Mouse (Mus musculus) MEL (cell line): ENCODE results near the gene Calm5. TPM values are rescaled to one million over a fixed set of nuclear protein-coding genes. Genes with fewer than 3 reads are reported as not detected.

Source experiments
- DNase-seq: peaks from one replicate; pipeline ENCODE4 v3.0.0; 2011; ENCODE audit warnings: low read depth, low spot score
- H3K27ac ChIP-seq: 2 replicates; pipeline ENCODE4 v1.5.1; 2012; ENCODE audit warnings: low read depth, mild to moderate bottlenecking, control low read depth, low read length, moderate library complexity; ENCODE audit not compliant: control insufficient read depth
- H3K27me3 ChIP-seq, 2 experiments: fragments of 150-350 bp in 1 of 2; sonication (generic) in 1 of 2; 2 replicates each; pipeline ENCODE4 v1.6.1; 2012; ENCODE audit warnings: low read length in 2 of 2, mild to moderate bottlenecking in 2 of 2, improper control_type of control experiment in 1 of 2, moderate library complexity in 1 of 2; ENCODE audit not compliant: insufficient read depth in 2 of 2, control insufficient read depth in 1 of 2
- H3K36me3 ChIP-seq, 2 experiments: 2 replicates each; pipeline ENCODE4 v1.6.1; 2012 to 2014; ENCODE audit warnings: low read length in 2 of 2, improper control_type of control experiment in 1 of 2, inconsistent platforms in 1 of 2, mild to moderate bottlenecking in 1 of 2; ENCODE audit not compliant: insufficient read depth in 2 of 2, control insufficient read depth in 1 of 2
- H3K4me1 ChIP-seq, 2 experiments: fragments of 150-350 bp in 1 of 2; sonication (generic) in 1 of 2; 2 replicates each; pipeline ENCODE4 v1.6.1; 2012; ENCODE audit warnings: low read length in 2 of 2, improper control_type of control experiment in 1 of 2, mild to moderate bottlenecking in 1 of 2; ENCODE audit not compliant: insufficient read depth in 2 of 2, control insufficient read depth in 1 of 2
- H3K4me3 ChIP-seq, 2 experiments: fragments of 150-350 bp in 1 of 2; sonication (generic) in 1 of 2; 2 replicates each; pipeline ENCODE4 v1.5.1; 2012; ENCODE audit warnings: low read depth in 2 of 2, low read length in 2 of 2, mild to moderate bottlenecking in 2 of 2, moderate library complexity in 2 of 2, control low read depth in 1 of 2, improper control_type of control experiment in 1 of 2; ENCODE audit not compliant: control insufficient read depth in 1 of 2, insufficient read depth in 1 of 2
- H3K79me2 ChIP-seq: 2 replicates; pipeline ENCODE4 v1.6.1; 2012; ENCODE audit warnings: mild to moderate bottlenecking, low read length, moderate library complexity; ENCODE audit not compliant: control insufficient read depth, poor library complexity, insufficient read depth
- H3K9ac ChIP-seq: 2 replicates; pipeline ENCODE4 v1.6.1; 2012; ENCODE audit warnings: low read depth, mild to moderate bottlenecking, control low read depth, low read length, moderate library complexity; ENCODE audit not compliant: control insufficient read depth, poor library complexity, severe bottlenecking
- H3K9me3 ChIP-seq: fragments of 150-350 bp; sonication (generic); replicated peaks from 2 replicates; pipeline ENCODE4 v1.6.1; 2012; ENCODE audit warnings: mild to moderate bottlenecking, low read length, improper control_type of control experiment, moderate library complexity; ENCODE audit not compliant: insufficient read depth
- BHLHE40 ChIP-seq: IDR thresholded peaks from 2 replicates; pipeline ENCODE4 v1.6.1; 2012; ENCODE audit warnings: low read depth, mild to moderate bottlenecking, inconsistent platforms, low read length, improper control_type of control experiment, borderline replicate concordance
- CHD1 ChIP-seq: IDR thresholded peaks from 2 replicates; pipeline ENCODE4 v1.6.1; 2012; ENCODE audit warnings: low read depth, mild to moderate bottlenecking, inconsistent platforms, low read length, improper control_type of control experiment
- CTCF ChIP-seq, 3 experiments: IDR thresholded peaks in 2 of 3; conservative IDR thresholded peaks in 1 of 3; 2 replicates each; pipeline ENCODE4 v1.5.1; 2011 to 2012; ENCODE audit warnings: low read length in 3 of 3, low read depth in 2 of 3, mild to moderate bottlenecking in 2 of 3, improper control_type of control experiment in 1 of 3, inconsistent platforms in 1 of 3, mixed read lengths in 1 of 3, moderate library complexity in 1 of 3; ENCODE audit not compliant: control insufficient read depth in 1 of 3, insufficient read depth in 1 of 3, poor library complexity in 1 of 3, severe bottlenecking in 1 of 3
- E2F4 ChIP-seq: IDR thresholded peaks from 2 replicates; pipeline ENCODE4 v1.6.1; 2011; ENCODE audit warnings: low read depth, low read length, improper control_type of control experiment, borderline replicate concordance
- ELF1 ChIP-seq: IDR thresholded peaks from 2 replicates; pipeline ENCODE4 v1.6.1; 2014; ENCODE audit warnings: low read depth, mild to moderate bottlenecking, inconsistent platforms, low read length, improper control_type of control experiment, moderate library complexity
- GABPA ChIP-seq: IDR thresholded peaks from 2 replicates; pipeline ENCODE4 v1.6.1; 2012; ENCODE audit warnings: low read depth, mild to moderate bottlenecking, inconsistent platforms, low read length, improper control_type of control experiment, moderate library complexity
- GATA1 ChIP-seq: IDR thresholded peaks from 2 replicates; pipeline ENCODE4 v1.6.1; 2011; ENCODE audit warnings: low read depth, low read length, improper control_type of control experiment
- HCFC1 ChIP-seq: IDR thresholded peaks from 2 replicates; pipeline ENCODE4 v1.6.1; 2012; ENCODE audit warnings: low read depth, mild to moderate bottlenecking, inconsistent platforms, low read length, improper control_type of control experiment, moderate library complexity
- JUND ChIP-seq: IDR thresholded peaks from 2 replicates; pipeline ENCODE4 v1.6.1; 2011; ENCODE audit warnings: low read depth, mild to moderate bottlenecking, improper control_type of control experiment, low read length
- MAFK ChIP-seq: IDR thresholded peaks from 2 replicates; pipeline ENCODE4 v1.6.1; 2011; ENCODE audit warnings: low read depth, mild to moderate bottlenecking, low read length, improper control_type of control experiment, borderline replicate concordance
- MAX ChIP-seq: IDR thresholded peaks from 2 replicates; pipeline ENCODE4 v1.6.1; 2011; ENCODE audit warnings: low read length, improper control_type of control experiment
- MAZ ChIP-seq: IDR thresholded peaks from 2 replicates; pipeline ENCODE4 v1.6.1; 2012; ENCODE audit warnings: low read depth, mild to moderate bottlenecking, inconsistent platforms, low read length, improper control_type of control experiment
- MYC ChIP-seq: IDR thresholded peaks from 2 replicates; pipeline ENCODE4 v1.6.1; 2011; ENCODE audit warnings: low read depth, mild to moderate bottlenecking, low read length, improper control_type of control experiment, moderate library complexity
- NRF1 ChIP-seq: IDR thresholded peaks from 2 replicates; pipeline ENCODE4 v1.6.1; 2014; ENCODE audit warnings: low read depth, mild to moderate bottlenecking, inconsistent platforms, low read length, improper control_type of control experiment, moderate library complexity; ENCODE audit not compliant: poor library complexity, insufficient read depth, severe bottlenecking
- POLR2A ChIP-seq, 2 experiments: IDR thresholded peaks; 2 replicates each; pipeline ENCODE4 v1.6.1; 2011 to 2012; ENCODE audit warnings: low read length in 2 of 2, mild to moderate bottlenecking in 2 of 2, control low read depth in 1 of 2, improper control_type of control experiment in 1 of 2, low read depth in 1 of 2, moderate library complexity in 1 of 2; ENCODE audit not compliant: control insufficient read depth in 1 of 2, insufficient read depth in 1 of 2, poor library complexity in 1 of 2
- POLR2AphosphoS2 ChIP-seq: IDR thresholded peaks from 2 replicates; pipeline ENCODE4 v1.6.1; 2011; ENCODE audit warnings: low read length, improper control_type of control experiment
- POLR2AphosphoS5 ChIP-seq: IDR thresholded peaks from 2 replicates; pipeline ENCODE4 v1.6.1; 2012; ENCODE audit warnings: low read depth, borderline replicate concordance, mild to moderate bottlenecking, inconsistent platforms, low read length, moderate library complexity, mixed read lengths
- RAD21 ChIP-seq: IDR thresholded peaks from 2 replicates; pipeline ENCODE4 v1.6.1; 2011; ENCODE audit warnings: mild to moderate bottlenecking, low read depth, low read length, improper control_type of control experiment
- RCOR1 ChIP-seq: IDR thresholded peaks from 2 replicates; pipeline ENCODE4 v1.6.1; 2012; ENCODE audit warnings: low read depth, mild to moderate bottlenecking, inconsistent platforms, low read length, improper control_type of control experiment
- SIN3A ChIP-seq: IDR thresholded peaks from 2 replicates; pipeline ENCODE4 v1.6.1; 2012; ENCODE audit warnings: low read length, improper control_type of control experiment, inconsistent platforms
- SMC3 ChIP-seq: IDR thresholded peaks from 2 replicates; pipeline ENCODE4 v1.6.1; 2011; ENCODE audit warnings: low read depth, low read length, improper control_type of control experiment
- TAL1 ChIP-seq: IDR thresholded peaks from 2 replicates; pipeline ENCODE4 v1.6.1; 2012; ENCODE audit warnings: mild to moderate bottlenecking, inconsistent platforms, low read length, moderate library complexity, mixed read lengths
- TBP ChIP-seq: IDR thresholded peaks from 2 replicates; pipeline ENCODE4 v1.8.0; 2011; ENCODE audit warnings: low read depth, low read length, improper control_type of control experiment
- TCF12 ChIP-seq: IDR thresholded peaks from 2 replicates; pipeline ENCODE4 v1.6.1; 2014; ENCODE audit warnings: low read depth, mild to moderate bottlenecking, inconsistent platforms, low read length, improper control_type of control experiment, moderate library complexity
- UBTF ChIP-seq: IDR thresholded peaks from 2 replicates; pipeline ENCODE4 v1.6.1; 2012; ENCODE audit warnings: low read depth, mild to moderate bottlenecking, inconsistent platforms, low read length, improper control_type of control experiment, moderate library complexity, borderline replicate concordance; ENCODE audit not compliant: insufficient read depth
- USF1 ChIP-seq: IDR thresholded peaks from 2 replicates; pipeline ENCODE4 v1.6.1; 2014; ENCODE audit warnings: low read depth, mild to moderate bottlenecking, inconsistent platforms, low read length, improper control_type of control experiment, moderate library complexity
- USF2 ChIP-seq, 2 experiments: IDR thresholded peaks; 2 replicates each; pipeline ENCODE4 v1.6.1; 2011 to 2012; ENCODE audit warnings: improper control_type of control experiment in 2 of 2, low read length in 2 of 2, borderline replicate concordance in 1 of 2, inconsistent platforms in 1 of 2, low read depth in 1 of 2, mild to moderate bottlenecking in 1 of 2; ENCODE audit not compliant: insufficient read depth in 1 of 2
- ZC3H11A ChIP-seq: IDR thresholded peaks from 2 replicates; pipeline ENCODE4 v1.6.1; 2012; ENCODE audit warnings: low read depth, mild to moderate bottlenecking, inconsistent platforms, low read length, improper control_type of control experiment
- ZKSCAN1 ChIP-seq: IDR thresholded peaks from 2 replicates; pipeline ENCODE4 v1.6.1; 2012; ENCODE audit warnings: low read depth, mild to moderate bottlenecking, inconsistent platforms, low read length, improper control_type of control experiment, moderate library complexity
- polyA plus RNA-seq, 2 experiments: library from polyadenylated mRNA; stranded (reverse) in 1 of 2; unstranded in 1 of 2; fragments of >175 nt in 1 of 2; fragments of >200 nt in 1 of 2; gene quantifications; 2 replicates each; pipeline versions ENCODE4 v1.2.1 to v1.2.4; 2012; ENCODE audit warnings: low replicate concordance in 2 of 2, low read depth in 1 of 2; ENCODE audit not compliant: insufficient read length in 2 of 2, insufficient read depth in 1 of 2, missing spikeins in 1 of 2
- total RNA-seq: library from RNA; depleted of rRNA; stranded (reverse); fragments of 300-350 nt; gene quantifications from 2 replicates; pipeline ENCODE4 v1.2.3, GENCODE M21; 2012

Gene Calm5
- total and polyA plus RNA-seq, 3 experiments = not detected

DNA sequence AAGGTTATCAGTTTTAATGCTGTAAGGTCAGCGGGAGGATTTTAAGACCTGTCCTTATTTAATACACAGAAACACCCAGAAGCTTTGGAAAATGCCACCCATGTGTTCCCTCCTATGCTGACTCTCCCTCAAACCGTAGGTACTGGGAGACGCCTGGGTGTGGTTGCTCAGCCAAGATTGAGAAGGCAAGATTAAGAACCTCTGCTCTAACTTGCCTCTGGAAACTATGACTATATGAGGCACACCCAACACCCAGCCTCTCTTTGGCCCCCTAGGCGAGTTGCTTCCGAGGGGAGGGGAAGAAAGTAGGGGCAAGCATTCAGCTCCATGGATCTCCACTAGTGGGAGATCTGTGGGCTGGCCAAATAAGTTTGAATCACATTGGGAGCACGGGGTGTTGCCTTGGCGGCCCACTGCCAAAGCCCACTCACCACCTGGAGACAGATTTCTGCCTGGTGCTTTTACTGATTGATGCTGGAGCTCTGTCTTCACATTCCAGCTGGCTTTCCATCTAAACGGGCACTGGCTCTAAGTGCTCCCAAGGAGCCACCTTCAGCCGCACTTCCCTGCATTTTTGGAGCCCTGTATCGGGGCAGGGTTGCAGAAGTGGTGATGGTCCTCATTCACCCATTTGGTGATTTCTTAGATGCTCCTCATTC lies 9.1 kb downstream of the Calm5 start:
- Histone ChIP-seq H3K4me3 (no peak overlapping the region), H3K27me3 (no peaks in the 10 kb centered on the region), H3K9ac (no peak overlapping the region), H3K27ac (peak overlapping the region; percentile 31), H3K79me2 (no peaks in the 10 kb centered on the region; the same call in 1 of the 2 replicates), H3K4me1 (peaks cover 5 to 32% of the 10 kb centered on the region in 2 experiments; a peak in 3 of 4 replicates), H3K36me3 (peaks cover 0 to 24% of the 10 kb centered on the region in 2 experiments; a peak in 2 of 4 replicates), H3K9me3 (no peaks in the 10 kb centered on the region)
- TF ChIP-seq GATA1 (no peak), SIN3A (no peak), JUND (no peak), MAZ (no peak), CHD1 (no peak), UBTF (no peak), ZC3H11A (no peak), SMC3 (no peak), MAFK (no peak), RCOR1 (no peak), ZKSCAN1 (no peak), NRF1 (no peak), ELF1 (no peak), TBP (no peak), USF2 (IDR thresholded peaks at IDR 0.05; ENCODE audit: borderline replicate concordance in 1 of 2, insufficient read depth in 1 of 2, low read depth in 1 of 2, low read length in 2 of 2) (no peak), GABPA (no peak), TCF12 (no peak)
- peak; percentile 60 for DNase-seq

DNA sequence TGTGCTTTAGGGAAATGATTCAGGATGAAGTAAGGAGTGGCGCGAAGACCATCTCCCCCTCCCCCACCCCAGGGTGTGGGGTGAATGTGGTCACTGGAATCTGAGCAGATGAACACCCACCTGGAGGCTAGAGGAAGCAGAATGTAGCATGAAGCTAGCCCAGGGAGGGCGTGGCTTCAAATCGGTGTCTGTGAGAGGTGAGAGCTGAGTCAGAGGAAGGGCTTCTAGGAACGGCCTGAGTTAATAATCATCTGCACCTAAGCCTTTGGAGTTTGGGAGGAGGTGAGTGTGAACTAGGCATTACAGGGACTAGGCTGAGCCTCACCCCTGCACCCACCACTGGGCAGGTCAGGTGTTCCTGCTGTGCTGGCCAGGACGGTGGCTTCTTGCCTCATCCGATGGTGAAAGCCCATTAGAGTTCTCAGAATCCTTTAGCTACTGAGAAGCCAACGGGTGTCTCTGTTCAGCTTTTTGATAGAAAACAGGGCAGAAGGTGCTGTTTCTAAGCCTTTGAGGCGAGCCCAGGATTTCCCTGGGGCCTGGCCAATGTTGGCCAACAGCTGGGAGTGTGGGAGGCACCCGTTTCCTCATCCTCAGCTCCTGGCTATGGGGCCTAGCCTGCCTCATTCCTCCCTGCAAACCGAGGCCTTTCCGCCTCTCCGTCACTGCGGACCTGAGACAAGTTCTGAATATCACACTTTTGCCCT lies 11.8 kb downstream of the Calm5 start:
- H3K27me3 ChIP-seq = no peaks in the 10 kb centered on the region
- H3K79me2 ChIP-seq = no peaks in the 10 kb centered on the region; the same call in 1 of the 2 replicates
- peaks cover 8 to 44% of the 10 kb centered on the region in 2 experiments for H3K4me1 ChIP-seq
- H3K27ac ChIP-seq = peak overlapping the region; percentile 97
- peak overlapping the region; percentile 71 for H3K9ac ChIP-seq
- peaks cover 0 to 36% of the 10 kb centered on the region in 2 experiments; a peak in 2 of 4 replicates for H3K36me3 ChIP-seq
- peak overlapping the region; percentile 41 to 51 for H3K4me3 ChIP-seq
- DNase-seq = peak; percentile 83
- H3K9me3 ChIP-seq = no peaks in the 10 kb centered on the region
- TF ChIP-seq CTCF (IDR thresholded peaks at IDR 0.05 in 2 of 3, conservative IDR thresholded peaks at IDR 0.05 in 1 of 3; ENCODE audit: control insufficient read depth in 1 of 3, insufficient read depth in 1 of 3, low read depth in 2 of 3, low read length in 3 of 3, poor library complexity in 1 of 3, severe bottlenecking in 1 of 3) (no peak), TAL1 (0 out of 2 replicates have a peak, but pooled peaks have one; percentile 9), E2F4 (no peak), RCOR1 (no peak), ZC3H11A (no peak), CHD1 (peak; percentile 54; the same call in 1 of the 2 replicates), BHLHE40 (no peak), MAX (no peak), MYC (no peak), POLR2A (IDR thresholded peaks at IDR 0.05; ENCODE audit: control insufficient read depth in 1 of 2, insufficient read depth in 1 of 2, low read depth in 1 of 2, low read length in 2 of 2, poor library complexity in 1 of 2) (peak in 1 of 2 experiments; percentile 56; a peak in 2 of 4 replicates), RAD21 (no peak), GATA1 (no peak), UBTF (no peak), USF1 (no peak), HCFC1 (no peak), POLR2AphosphoS5 (no peak), POLR2AphosphoS2 (peak; percentile 12; the same call in 1 of the 2 replicates)
